Mouse (Mus musculus) macrophage (primary cell): ENCODE measurements around the gene Nav1. TPM values are rescaled to one million over a fixed set of nuclear protein-coding genes. Genes with fewer than 3 reads are reported as not detected.

Experiments used
- H3K27ac ChIP-seq: fragments of 350-480 bp; formaldehyde crosslinking; 2 replicates; pipeline ENCODE4 v1.9.0; 2021
- H3K36me3 ChIP-seq: fragments of 350-480 bp; formaldehyde crosslinking; 2 replicates; pipeline ENCODE4 v1.9.0; 2021; ENCODE audit errors: inconsistent target
- H3K4me3 ChIP-seq: fragments of 350-480 bp; formaldehyde crosslinking; 2 replicates; pipeline ENCODE4 v1.9.0; 2021; ENCODE audit errors: inconsistent target
- H3K79me2 ChIP-seq: fragments of 350-480 bp; formaldehyde crosslinking; 2 replicates; pipeline ENCODE4 v1.9.0; 2021; ENCODE audit errors: inconsistent target
- WGBS: methylation state at CpG from one replicate; pipeline ENCODE4 v1.1.7; 2026; ENCODE audit warnings: inconsistent platforms; ENCODE audit not compliant: missing documents; 5-methylcytosine and 5-hydroxymethylcytosine counted together
- polyA plus RNA-seq: library from polyadenylated mRNA; stranded (reverse); fragments of 250-400 nt; gene quantifications from 3 replicates; pipeline ENCODE4 v1.2.4, GENCODE M21; 2018; ENCODE audit warnings: inconsistent platforms

Gene Nav1
- polyA plus RNA-seq, 1 experiment from 2014 or later = 24.1 TPM

- H3K27ac ChIP-seq = peak overlapping the region; percentile 97
- peaks cover 19% of the 10 kb centered on the region for H3K79me2 ChIP-seq
- WGBS = 97% methylated on average over 7 of the region's 7 CpGs
- H3K36me3 ChIP-seq = no peaks in the 10 kb centered on the region
- H3K4me3 ChIP-seq = no peak overlapping the region
Measured at GRCm38 (mm10) chr1:135536822-135537221, 70.3 kb downstream of the Nav1 start.

GRCm38 (mm10) chr1:135536326-135536725 is 70.8 kb downstream of the Nav1 start:
- Histone ChIP-seq H3K36me3 (no peaks in the 10 kb centered on the region), H3K27ac (peak overlapping the region; percentile 97), H3K4me3 (no peak overlapping the region), H3K79me2 (peaks cover 19% of the 10 kb centered on the region)
- WGBS = 79% methylated on average over 2 of the region's 2 CpGs

GRCm38 (mm10) chr1:135535256-135535655 is 71.8 kb downstream of the Nav1 start:
- WGBS = 31% methylated on average over 4 of the region's 4 CpGs
- Histone ChIP-seq H3K4me3 (no peak overlapping the region), H3K27ac (peak overlapping the region; percentile 97), H3K36me3 (0 out of 2 replicates have a peak, but pooled peaks cover 3% of the 10 kb centered on the region), H3K79me2 (peaks cover 19% of the 10 kb centered on the region)

GRCm38 (mm10) chr1:135534782-135535181 is 72.3 kb downstream of the Nav1 start:
- 0 out of 2 replicates have a peak, but pooled peaks cover 8% of the 10 kb centered on the region for H3K36me3 ChIP-seq
- H3K4me3 ChIP-seq = no peak overlapping the region
- peaks cover 19% of the 10 kb centered on the region for H3K79me2 ChIP-seq
- H3K27ac ChIP-seq = peak overlapping the region; percentile 97
- WGBS = 29% methylated on average over 4 of the region's 4 CpGs

- 85% methylated on average over 4 of the region's 4 CpGs for WGBS
- Histone ChIP-seq H3K79me2 (peaks cover 12% of the 10 kb centered on the region), H3K4me3 (no peak overlapping the region), H3K36me3 (0 out of 2 replicates have a peak, but pooled peaks cover 8% of the 10 kb centered on the region), H3K27ac (peak overlapping the region; percentile 97)
Measured at GRCm38 (mm10) chr1:135534070-135534469, 73.0 kb downstream of the Nav1 start.

- H3K79me2 ChIP-seq = peaks cover 1% of the 10 kb centered on the region
- H3K36me3 ChIP-seq = 0 out of 2 replicates have a peak, but pooled peaks cover 8% of the 10 kb centered on the region
- 98% methylated on average over 21 of the region's 23 CpGs for WGBS
- H3K27ac ChIP-seq = no peak overlapping the region
- H3K4me3 ChIP-seq = no peak overlapping the region
Measured at GRCm38 (mm10) chr1:135532383-135532782, 74.7 kb downstream of the Nav1 start.

GRCm38 (mm10) chr1:135531981-135532380 is 75.1 kb downstream of the Nav1 start:
- Histone ChIP-seq H3K36me3 (0 out of 2 replicates have a peak, but pooled peaks cover 8% of the 10 kb centered on the region), H3K79me2 (no peaks in the 10 kb centered on the region), H3K4me3 (no peak overlapping the region), H3K27ac (no peak overlapping the region)
- WGBS = 95% methylated on average over 6 of the region's 6 CpGs

GRCm38 (mm10) chr1:135531081-135531480 is 76.0 kb downstream of the Nav1 start:
- 96% methylated on average over 9 of the region's 10 CpGs for WGBS

GRCm38 (mm10) chr1:135524518-135524860 is 82.6 kb downstream of the Nav1 start:
- WGBS = 97% methylated on average over 4 of the region's 4 CpGs
- Histone ChIP-seq H3K4me3 (no peak overlapping the region), H3K79me2 (no peaks in the 10 kb centered on the region; the same call in 1 of the 2 replicates), H3K36me3 (no peaks in the 10 kb centered on the region), H3K27ac (no peak overlapping the region)

More at GRCm38 (mm10) chr1:135531081-135531480, 76.0 kb downstream of the Nav1 start:
- Histone ChIP-seq H3K79me2 (no peaks in the 10 kb centered on the region; the same call in 1 of the 2 replicates), H3K36me3 (0 out of 2 replicates have a peak, but pooled peaks cover 8% of the 10 kb centered on the region), H3K4me3 (no peak overlapping the region), H3K27ac (no peak overlapping the region)

- Histone ChIP-seq H3K36me3 (no peaks in the 10 kb centered on the region), H3K27ac (no peak overlapping the region), H3K4me3 (no peak overlapping the region), H3K79me2 (no peaks in the 10 kb centered on the region; the same call in 1 of the 2 replicates)
- WGBS = 96% methylated on average over 12 of the region's 12 CpGs
Measured at GRCm38 (mm10) chr1:135523780-135524517, 83.1 kb downstream of the Nav1 start.

GRCm38 (mm10) chr1:135523344-135523743 is 83.8 kb downstream of the Nav1 start:
- no peak overlapping the region for H3K4me3 ChIP-seq
- H3K79me2 ChIP-seq = peaks cover 6% of the 10 kb centered on the region; the same call in 1 of the 2 replicates
- H3K36me3 ChIP-seq = no peaks in the 10 kb centered on the region
- no peak overlapping the region for H3K27ac ChIP-seq
- 94% methylated on average over 2 of the region's 2 CpGs for WGBS

GRCm38 (mm10) chr1:135520550-135521168 is 86.4 kb downstream of the Nav1 start:
- H3K36me3 ChIP-seq = no peaks in the 10 kb centered on the region
- H3K27ac ChIP-seq = no peak overlapping the region
- H3K4me3 ChIP-seq = no peak overlapping the region
- 93% methylated on average over 13 of the region's 13 CpGs for WGBS
- H3K79me2 ChIP-seq = peaks cover 10% of the 10 kb centered on the region; the same call in 1 of the 2 replicates

GRCm38 (mm10) chr1:135518661-135519060 is 88.4 kb downstream of the Nav1 start:
- H3K4me3 ChIP-seq = no peak overlapping the region
- H3K36me3 ChIP-seq = no peaks in the 10 kb centered on the region
- WGBS = 90% methylated on average over 5 of the region's 5 CpGs
- no peak overlapping the region for H3K27ac ChIP-seq
- peaks cover 15% of the 10 kb centered on the region; the same call in 1 of the 2 replicates for H3K79me2 ChIP-seq

- 85% methylated on average over 6 of the region's 6 CpGs for WGBS
- H3K4me3 ChIP-seq = no peak overlapping the region
- H3K36me3 ChIP-seq = no peaks in the 10 kb centered on the region
- peaks cover 15% of the 10 kb centered on the region; the same call in 1 of the 2 replicates for H3K79me2 ChIP-seq
- H3K27ac ChIP-seq = peak overlapping the region; percentile 91
Measured at GRCm38 (mm10) chr1:135517469-135517868, 89.6 kb downstream of the Nav1 start.
